Mouse (Mus musculus) testis, postnatal 10 days (tissue): Measurements from ENCODE around the gene Fam129a.

ENCODE experiments used
- DNase-seq: peaks from one replicate; pipeline ENCODE4 v3.0.0; 2021; ENCODE audit warnings: low spot score

Gene Fam129a

GRCm38 (mm10) chr1:151664837-151665431 lies 93.9 kb downstream of the Fam129a start:
- no peak for DNase-seq

- DNase-seq, result no peak
These were observed 96.5 kb downstream of the Fam129a start for GRCm38 (mm10) chr1:151667351-151668074.

GRCm38 (mm10) chr1:151670006-151670591 lies 99.1 kb downstream of the Fam129a start:
- DNase-seq, result no peak

- no peak for DNase-seq
These were observed 104.7 kb downstream of the Fam129a start for GRCm38 (mm10) chr1:151675684-151676083.

GRCm38 (mm10) chr1:151677185-151677809 lies 106.3 kb downstream of the Fam129a start:
- no peak for DNase-seq

GRCm38 (mm10) chr1:151677975-151678374 lies 107.0 kb downstream of the Fam129a start:
- no peak for DNase-seq

- no peak for DNase-seq
These were observed 108.2 kb downstream of the Fam129a start for GRCm38 (mm10) chr1:151679153-151679552.

GRCm38 (mm10) chr1:151679883-151680613 lies 109.1 kb downstream of the Fam129a start:
- DNase-seq, result no peak

- DNase-seq, result no peak
These were observed 110.0 kb downstream of the Fam129a start for GRCm38 (mm10) chr1:151680971-151681370.

- no peak for DNase-seq
These were observed 111.9 kb downstream of the Fam129a start for GRCm38 (mm10) chr1:151682896-151683295.

- no peak for DNase-seq
These were observed 113.5 kb downstream of the Fam129a start for GRCm38 (mm10) chr1:151684451-151684892.

GRCm38 (mm10) chr1:151684978-151685377 lies 114.0 kb downstream of the Fam129a start:
- DNase-seq, result no peak

GRCm38 (mm10) chr1:151685666-151686309 lies 114.8 kb downstream of the Fam129a start:
- DNase-seq, result no peak

GRCm38 (mm10) chr1:151686696-151687095 lies 115.7 kb downstream of the Fam129a start:
- no peak for DNase-seq

GRCm38 (mm10) chr1:151689032-151689431 lies 118.0 kb downstream of the Fam129a start:
- no peak for DNase-seq

GRCm38 (mm10) chr1:151689561-151689960 lies 118.6 kb downstream of the Fam129a start:
- DNase-seq, result no peak

- no peak for DNase-seq
These were observed 119.1 kb downstream of the Fam129a start for GRCm38 (mm10) chr1:151690061-151690460.

GRCm38 (mm10) chr1:151690583-151691193 lies 119.7 kb downstream of the Fam129a start:
- DNase-seq, result no peak

GRCm38 (mm10) chr1:151692867-151693266 lies 121.9 kb downstream of the Fam129a start:
- DNase-seq, result peak; percentile 73

GRCm38 (mm10) chr1:151696751-151697150 lies 125.8 kb downstream of the Fam129a start:
- no peak for DNase-seq
